Mouse (Mus musculus) granulocyte monocyte progenitor cell, adult 5-6 weeks (primary cell): ENCODE results near the gene Tmem141. TPM values are rescaled to one million over a fixed set of nuclear protein-coding genes. Genes with fewer than 3 reads are reported as not detected.

Source experiments
- ATAC-seq: replicated peaks from 2 replicates; pipeline ENCODE4 v1.8.0; 2016; ENCODE audit warnings: mild to moderate bottlenecking, moderate TSS enrichment, inconsistent platforms; ENCODE audit not compliant: poor library complexity, severe bottlenecking
- total RNA-seq, 2 experiments: library from RNA; stranded (forward) in 1 of 2; stranded (reverse) in 1 of 2; fragments of 200-712, 200-1000 nt in 1 of 2; fragments of >200 nt in 1 of 2; fragmentation: Nextera tagmentation in 1 of 2; gene quantifications; 2 replicates each; pipeline ENCODE4 v1.2.3; 2014 to 2017

Tmem141 gene
- total RNA-seq, 2 experiments from 2014 or later, result 11.4 to 31.5 TPM

- peak; percentile 26; the same call in 1 of the 2 replicates for ATAC-seq
Observed at GRCm38 (mm10) chr2:25608671-25609070, 13.1 kb downstream of the Tmem141 start.

DNA sequence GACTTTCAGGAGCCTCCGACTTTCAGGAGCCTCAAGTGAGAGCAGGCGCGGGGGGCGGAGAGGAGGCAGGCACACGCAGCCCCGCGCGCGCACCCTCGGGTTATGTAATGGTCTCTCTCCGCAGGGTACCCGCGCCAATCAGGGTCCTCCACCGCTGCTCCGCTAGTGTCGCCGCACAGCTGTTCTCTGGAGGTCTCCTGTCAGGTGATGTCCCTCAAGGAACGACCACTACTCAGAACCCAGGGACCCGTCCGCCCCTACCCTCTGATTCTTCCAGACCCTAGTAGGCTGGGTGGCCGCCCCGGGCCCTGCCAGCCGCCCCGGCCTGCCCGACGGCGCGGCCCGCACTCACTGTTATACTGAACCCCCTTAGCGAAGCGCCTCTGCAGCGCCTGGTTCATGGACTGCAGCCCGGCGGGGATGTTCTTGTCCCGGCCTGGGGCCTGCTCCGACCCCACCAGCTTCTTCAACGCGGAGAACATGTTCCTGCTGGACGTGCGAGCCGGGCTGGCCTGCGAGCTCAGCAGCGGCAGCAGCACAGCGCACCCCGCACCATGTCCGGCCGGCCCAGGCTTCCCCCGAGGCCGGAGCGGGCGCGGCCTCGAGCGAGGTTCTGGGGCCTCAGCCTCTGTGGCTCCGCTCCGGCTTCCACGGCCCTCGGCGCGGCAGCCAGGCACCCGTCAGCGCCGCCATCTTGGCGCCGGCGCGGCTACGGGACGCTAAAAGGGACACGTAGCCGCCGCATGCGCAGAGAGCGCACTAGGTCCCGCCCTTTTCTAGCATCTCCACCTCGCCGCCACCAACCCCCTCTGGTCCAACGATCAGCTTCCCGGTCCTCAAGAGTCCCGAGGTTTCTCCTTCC, 13.8 kb downstream of the Tmem141 start, which contains the start of gene Rabl6:
Gene Rabl6, minus strand, starts transcription at position 761 of the 862 bp plus-strand sequence.
- peak; percentile 92 for ATAC-seq

GRCm38 (mm10) chr2:25602526-25602925, 19.3 kb downstream of the Tmem141 start:
- ATAC-seq, result no peak

GRCm38 (mm10) chr2:25600037-25600436, 21.8 kb downstream of the Tmem141 start:
- no peak for ATAC-seq

- no peak for ATAC-seq
Observed at GRCm38 (mm10) chr2:25598749-25599148, 23.1 kb downstream of the Tmem141 start.

- ATAC-seq, result no peak
Observed at GRCm38 (mm10) chr2:25596765-25597510, 24.9 kb downstream of the Tmem141 start.

GRCm38 (mm10) chr2:25591863-25592262, 29.9 kb downstream of the Tmem141 start:
- ATAC-seq, result peak; percentile 56

DNA sequence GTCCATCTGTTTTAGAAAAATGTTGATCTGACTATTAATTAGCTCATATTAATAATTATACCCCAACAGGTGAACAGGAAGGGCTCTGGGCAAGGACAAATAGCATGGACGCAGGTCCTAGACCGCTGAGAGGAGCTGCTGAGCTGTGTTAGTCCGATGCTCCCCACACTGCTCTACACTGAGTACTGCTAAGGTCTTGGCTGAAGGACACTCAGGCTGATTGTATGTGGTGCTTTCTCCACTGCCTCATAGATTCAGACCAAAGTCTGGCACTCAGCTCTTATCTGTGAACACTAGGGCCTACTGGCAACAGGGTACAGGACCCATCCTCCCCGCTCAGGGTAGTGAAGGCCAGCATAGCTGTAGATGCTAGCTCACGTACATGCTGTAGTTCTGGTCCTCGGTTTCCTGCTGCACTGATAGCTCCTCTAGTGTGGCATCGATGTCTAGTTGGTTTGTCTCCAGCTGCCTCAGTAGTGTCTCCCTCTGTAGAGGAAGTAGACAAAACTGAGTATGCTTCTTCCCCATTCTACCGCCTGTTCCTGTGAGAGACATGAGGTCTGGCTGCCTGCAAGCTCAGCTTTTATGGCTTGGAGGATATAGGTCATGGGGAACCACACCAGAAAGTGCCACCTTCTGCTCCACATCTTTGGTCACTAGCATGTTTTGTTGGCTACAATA, 33.4 kb downstream of the Tmem141 start:
- ATAC-seq, result no peak

- no peak for ATAC-seq
Observed at GRCm38 (mm10) chr2:25587290-25587689, 34.5 kb downstream of the Tmem141 start.

DNA sequence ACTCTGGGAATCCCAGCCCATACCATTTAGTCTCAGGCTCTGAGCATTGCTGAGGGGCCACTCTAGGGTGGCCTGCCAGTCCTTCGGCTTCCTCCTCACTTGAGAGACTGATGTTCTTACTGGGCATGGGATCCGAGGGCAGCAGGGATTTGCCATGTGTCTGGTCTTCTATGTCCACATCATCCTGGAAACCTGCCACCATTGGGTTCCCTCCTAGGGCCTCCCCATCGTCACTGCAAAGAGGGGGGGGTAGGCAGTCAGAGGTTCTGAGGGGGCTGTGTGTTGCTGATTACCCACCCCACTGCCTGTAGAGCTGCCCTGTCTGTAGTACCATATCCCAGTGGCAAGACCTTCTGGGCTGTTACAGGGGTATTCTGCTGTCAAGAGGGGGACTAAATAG, 36.2 kb downstream of the Tmem141 start:
- no peak for ATAC-seq

GRCm38 (mm10) chr2:25584856-25585255, 36.9 kb downstream of the Tmem141 start:
- ATAC-seq, result no peak

DNA sequence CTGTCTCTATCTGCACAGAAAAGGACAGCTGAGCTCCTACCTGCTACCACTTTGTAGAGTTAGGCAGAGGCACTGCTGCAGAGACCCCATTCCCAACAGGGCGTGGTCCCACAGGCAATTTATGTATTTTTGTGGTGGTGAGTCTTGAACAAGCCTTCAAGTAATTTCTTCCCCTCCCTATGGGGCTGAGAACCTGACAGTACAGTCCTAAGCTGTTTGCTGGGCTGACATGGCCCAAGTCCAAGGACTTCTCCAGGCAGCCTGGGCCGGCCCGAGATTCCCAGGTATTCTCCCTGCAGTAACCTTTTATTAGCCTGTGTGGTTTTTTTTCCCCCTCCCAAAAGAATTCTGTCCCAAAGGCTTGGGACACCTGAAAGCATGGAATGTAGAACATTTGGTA, 37.7 kb downstream of the Tmem141 start:
- ATAC-seq, result no peak

DNA sequence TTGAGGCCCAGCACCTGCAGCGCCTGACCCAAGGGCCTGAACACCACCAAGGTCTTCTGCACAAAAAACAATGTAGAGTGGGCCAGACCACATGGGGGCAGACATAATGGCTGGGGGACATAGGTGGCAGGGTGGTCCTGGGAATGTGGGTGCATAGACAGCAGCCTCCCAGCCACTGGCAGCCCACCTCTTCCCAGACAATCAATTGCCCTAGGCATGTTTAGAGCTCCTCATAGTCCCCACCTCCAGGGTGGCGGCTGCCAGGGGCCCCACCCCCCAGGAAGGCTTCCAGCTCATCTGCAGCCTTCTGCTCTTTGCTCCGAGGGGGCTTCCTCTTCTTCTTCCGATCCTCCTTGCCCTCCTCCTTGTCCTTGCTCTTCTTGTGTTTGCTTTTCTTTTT, 38.2 kb downstream of the Tmem141 start:
- no peak for ATAC-seq

DNA sequence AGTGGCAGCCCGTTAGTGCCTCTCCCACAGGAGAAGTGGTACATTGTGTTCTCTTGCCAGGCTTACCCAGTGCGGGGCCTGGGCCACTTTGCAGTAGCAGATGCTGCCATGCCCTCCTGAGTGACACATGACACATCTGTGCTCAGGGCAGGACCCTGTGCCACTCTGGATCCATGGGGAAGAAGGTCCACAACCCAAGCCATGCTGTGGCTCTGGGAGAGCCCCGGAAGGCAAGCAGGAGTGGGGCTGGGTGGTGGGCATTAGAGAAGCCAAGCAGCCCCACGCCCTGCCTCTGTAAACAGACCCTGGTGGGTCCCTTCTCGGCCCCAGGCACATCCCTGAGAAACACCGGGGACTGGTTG, 38.7 kb downstream of the Tmem141 start:
- ATAC-seq, result no peak

- ATAC-seq, result peak; percentile 59
Observed at GRCm38 (mm10) chr2:25582466-25583119, 39.2 kb downstream of the Tmem141 start.

- peak; percentile 25 for ATAC-seq
Observed at GRCm38 (mm10) chr2:25581901-25582301, 39.9 kb downstream of the Tmem141 start.

DNA sequence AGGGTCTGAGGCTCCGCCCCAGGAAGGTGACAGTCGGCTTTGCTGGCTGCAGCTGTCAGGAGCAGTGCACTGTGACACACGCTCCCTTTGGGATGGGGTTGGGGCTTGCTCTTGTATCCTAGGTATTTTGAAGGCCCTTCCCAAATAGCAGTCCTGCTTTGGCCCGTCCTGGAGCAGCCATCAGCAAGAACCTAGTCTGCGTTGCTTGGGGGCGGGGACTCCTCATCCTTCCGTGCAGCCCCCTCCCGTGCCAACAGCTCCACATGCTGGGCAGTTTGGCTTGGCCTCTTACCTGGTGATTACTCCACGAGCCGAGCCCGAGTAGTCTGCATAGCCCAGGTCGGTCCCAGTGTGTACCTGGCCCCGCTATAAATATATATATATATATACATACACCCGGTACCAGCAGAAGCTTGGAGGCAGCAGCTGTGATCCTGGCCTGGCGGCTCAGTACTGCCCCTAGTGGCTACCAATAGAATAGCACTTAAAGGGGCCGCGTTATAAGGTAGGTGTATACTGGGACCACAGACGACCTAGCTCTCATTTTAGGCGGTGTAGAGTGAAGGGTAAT, 40.4 kb downstream of the Tmem141 start, which contains the start of gene Ajm1:
Gene Ajm1, minus strand, starts transcription at position 464 of the 571 bp plus-strand sequence.
- ATAC-seq, result peak; percentile 56

DNA sequence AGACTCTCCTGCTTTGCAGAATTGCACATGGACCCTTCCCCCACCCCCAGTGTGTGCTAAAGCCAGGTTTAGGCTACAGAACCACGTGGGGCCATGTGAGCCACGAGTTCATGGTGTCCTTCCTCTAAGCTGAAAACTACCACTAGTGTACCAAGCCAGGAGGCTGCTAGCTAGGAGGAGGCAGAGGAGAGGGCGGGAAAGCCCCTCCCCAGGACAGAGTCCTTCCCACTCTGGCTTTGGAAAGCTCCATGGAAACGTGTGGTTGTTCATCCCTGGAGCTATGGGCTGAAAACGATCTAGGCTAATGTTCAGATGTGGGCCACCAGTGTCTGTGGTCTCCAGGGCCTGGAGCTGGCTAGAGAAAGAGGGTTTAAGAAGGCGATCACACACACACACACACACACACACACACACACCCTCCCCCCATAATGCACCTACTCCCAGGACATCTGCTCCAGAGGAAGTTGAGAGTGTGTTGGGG, 41.1 kb downstream of the Tmem141 start:
- no peak for ATAC-seq

GRCm38 (mm10) chr2:25579737-25580460, 41.9 kb downstream of the Tmem141 start:
- ATAC-seq, result no peak
